Mouse (Mus musculus) cerebellum, adult 9-11 months (tissue): ENCODE data around the gene Dbx2.

Experiments used
- DNase-seq: peaks from one replicate; pipeline ENCODE4 v3.0.0; 2022

Gene Dbx2

DNA sequence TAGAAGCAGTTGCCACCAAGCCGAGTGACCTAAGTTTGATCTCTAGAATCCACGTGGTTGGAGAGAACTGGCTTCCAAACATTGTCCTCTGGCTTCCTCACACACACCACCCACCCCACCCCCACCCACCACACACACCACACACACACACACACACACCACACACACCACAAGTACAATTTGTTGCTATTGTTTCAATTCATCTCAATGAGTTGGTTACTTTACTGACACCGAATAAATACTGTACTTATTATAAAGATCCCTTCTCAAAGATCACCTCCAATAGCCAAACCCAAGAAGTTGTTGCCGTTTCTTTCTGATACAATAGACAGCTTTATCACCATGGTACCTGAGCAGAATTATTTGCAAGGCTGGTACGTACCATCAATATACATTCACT is at the start of gene Dbx2:
Dbx2 (minus strand) TSS at position 101 of the 400 bp plus-strand sequence.
- no peak for DNase-seq

DNA sequence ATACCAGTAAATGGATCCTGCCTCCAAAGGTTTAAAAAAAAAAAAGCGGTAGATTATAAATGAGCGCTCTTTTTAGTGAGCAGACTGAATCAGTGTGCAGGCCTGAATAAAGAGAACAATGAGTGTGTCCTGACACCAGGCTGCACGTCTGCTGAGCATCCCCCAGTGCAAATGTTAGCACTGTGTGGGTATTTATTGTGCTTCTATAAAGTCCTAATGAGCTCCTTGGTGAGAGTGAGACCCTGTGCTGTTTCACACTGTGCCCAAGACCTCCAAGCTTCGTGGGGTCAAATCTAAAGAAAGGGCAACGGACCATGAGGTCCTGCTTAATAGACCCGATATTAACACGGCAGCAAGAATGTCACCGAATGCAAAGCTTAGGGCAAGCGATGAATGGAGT is 46.4 kb upstream of the Dbx2 start:
- DNase-seq = no peak

DNA sequence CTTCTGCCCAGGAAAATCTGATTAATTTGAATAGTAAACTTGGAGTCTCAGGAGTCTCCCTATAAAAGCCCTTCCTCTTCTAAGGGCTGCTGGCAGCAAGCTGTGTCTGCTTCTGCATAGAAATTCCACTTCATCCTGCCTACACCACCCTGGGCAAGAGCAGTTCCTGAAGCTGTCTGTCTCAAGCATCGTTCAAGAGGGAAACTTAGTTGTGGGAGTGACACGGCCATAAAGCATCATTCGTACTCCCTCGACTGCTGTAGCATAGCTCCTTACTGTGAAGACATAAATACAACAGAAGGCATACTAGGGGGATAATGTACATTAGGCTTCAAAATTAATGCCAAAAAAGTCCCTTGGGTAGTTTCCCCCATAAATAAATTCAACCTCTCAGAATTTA is 45.8 kb upstream of the Dbx2 start:
- no peak for DNase-seq

DNA sequence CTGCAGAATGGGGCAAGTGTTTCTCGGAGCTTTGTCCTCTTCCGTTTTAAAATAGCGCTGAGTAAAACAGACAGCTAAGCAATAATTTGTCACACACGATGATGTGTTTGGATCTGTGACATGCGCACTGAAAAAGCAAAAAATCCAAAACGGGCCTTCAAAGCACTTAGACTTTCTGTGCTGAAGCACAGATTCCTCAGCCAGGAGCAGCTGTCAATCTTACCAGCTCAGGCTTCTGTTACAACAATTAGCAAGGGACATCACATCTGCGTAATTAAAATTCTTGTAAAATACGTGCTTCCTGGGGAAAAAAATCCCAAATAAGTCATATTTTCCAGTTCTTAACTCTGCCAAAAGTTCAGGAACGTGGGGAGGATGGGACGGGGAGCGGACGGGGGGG is 43.6 kb upstream of the Dbx2 start:
- no peak for DNase-seq

DNA sequence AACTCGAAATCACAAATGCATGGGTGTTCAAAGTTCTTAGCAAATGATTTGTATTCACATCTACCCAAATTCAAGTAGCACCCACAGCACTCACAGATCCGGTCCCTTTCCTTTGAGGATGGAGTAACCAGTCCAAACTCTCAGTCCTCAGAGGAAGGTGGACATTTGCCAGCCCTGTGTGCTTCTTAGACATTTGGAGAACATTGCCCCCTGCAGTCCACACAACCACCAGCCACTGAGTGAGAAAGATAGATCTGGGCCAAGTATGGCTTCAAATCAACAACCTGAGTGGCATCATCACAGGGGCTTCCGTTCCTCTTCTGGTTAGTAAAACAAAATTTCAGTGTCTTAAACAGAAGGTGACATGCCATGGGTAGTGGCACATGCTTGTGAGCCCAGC is 38.0 kb upstream of the Dbx2 start:
- peak; percentile 6 for DNase-seq

DNA sequence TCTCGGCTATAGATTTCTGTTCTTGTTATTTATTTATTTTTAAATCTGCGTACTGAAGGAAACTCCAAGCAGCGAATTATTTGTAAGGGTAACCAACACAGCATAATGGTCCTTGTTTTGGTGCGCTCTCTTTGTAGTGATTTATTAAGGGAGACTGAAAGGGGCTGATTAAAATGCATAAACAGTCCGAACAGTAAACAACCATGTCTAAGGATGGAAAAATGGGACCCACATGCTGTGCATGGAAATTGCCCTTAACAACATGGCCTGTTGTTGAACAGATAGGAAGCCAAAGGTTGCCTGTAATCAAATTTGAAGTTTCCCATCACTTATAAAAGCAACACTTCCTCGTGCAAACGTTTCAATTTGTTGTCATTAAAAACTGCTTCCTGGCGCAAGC is 35.8 kb upstream of the Dbx2 start:
- no peak for DNase-seq

DNA sequence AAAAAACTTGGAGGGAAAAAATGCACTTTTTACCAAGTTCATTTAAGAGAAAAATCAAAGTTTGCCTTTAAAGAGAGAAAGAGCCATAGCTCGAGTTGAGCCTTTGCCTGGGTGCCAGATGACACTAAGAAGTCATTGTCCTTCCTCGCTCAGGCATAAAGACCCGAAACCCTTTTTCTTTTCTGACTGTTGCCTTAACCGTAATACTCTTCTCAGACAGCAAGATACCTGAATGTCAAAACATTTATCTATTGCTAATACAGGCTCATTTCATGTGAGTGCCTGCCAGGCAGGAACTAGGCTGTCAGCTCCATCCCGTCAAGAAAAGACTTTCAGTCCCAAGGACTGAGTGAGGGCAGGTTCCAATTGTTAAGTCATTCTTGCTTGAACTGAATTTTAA is 35.4 kb upstream of the Dbx2 start:
- DNase-seq = no peak

DNA sequence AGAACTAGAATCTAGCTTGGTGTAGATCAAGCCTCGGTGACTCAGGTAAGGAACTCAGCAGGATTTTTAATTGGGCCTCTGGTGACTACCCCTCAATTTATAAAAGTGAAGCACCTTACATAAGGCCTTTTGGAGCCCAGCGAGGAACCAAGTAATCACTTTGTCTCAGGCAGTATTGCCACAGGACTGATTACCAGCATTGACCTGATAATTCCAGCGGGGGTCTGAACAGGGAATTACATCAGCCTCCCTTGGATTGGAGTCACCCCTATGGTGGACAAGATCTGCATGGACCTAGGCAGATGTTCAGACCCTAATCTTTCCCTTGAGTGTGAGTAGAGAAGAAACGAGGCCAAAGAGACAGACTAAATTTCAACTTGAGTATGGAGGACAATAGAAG is 26.9 kb upstream of the Dbx2 start:
- no peak for DNase-seq

DNA sequence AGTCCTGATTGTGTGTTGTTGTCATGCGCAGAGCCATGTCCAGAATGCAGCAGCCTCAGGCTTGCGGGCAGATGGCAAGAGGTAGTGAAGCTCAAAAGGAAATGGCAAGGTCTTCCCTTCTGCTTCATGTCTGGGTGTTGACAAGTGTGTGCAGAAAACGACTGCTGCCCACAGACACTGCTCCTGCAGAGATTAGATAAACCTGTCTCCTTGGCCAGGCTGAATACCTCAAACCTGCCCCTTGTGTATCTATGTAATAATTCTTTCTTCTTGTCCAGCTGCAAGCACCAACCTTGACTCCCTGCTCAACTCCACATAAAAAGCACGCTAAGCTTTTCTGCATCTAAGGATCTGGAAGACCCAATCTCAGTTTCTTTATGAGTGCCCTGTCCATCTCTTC is 19.9 kb upstream of the Dbx2 start:
- DNase-seq = no peak

DNA sequence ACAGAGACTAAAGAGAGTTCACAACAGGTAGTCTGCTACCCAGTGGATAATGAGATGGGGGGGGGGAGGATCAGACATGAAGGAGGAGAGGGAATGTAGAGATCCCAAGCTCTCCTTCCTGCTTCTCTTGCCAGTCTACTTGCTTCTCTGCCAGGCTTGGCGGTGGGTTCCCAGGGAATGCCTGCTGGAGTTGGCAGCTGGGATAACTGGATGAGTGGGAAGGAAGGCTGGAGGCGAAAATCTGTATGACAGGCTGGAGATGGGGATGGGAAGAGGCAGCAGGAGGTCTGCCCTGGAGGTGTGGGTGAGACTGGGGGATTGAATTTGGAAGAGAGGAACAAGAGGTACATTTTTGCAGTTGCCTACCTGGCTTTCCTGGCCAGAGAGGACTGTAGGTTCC is 19.4 kb upstream of the Dbx2 start:
- DNase-seq = no peak

DNA sequence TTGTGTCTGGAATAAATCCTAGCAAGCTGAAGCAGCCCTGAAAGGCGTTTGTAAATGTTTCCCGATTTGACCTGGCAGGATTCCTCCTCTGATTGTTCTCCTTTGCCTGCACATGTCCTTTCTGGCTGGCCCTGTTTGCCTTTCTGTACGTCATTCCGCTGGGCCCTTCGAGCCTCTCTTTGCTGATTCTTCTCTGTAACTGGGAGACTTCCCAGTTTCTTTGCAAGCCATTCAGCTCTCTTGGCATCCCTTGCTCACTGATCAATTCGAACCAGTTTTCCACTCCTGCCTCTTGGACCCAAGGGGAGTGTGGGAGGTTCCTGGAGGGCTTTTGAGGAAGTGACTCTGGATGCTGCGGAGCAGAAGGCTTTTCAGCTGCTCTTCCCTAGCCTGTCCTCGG is 11.4 kb upstream of the Dbx2 start:
- DNase-seq = peak; percentile 56

DNA sequence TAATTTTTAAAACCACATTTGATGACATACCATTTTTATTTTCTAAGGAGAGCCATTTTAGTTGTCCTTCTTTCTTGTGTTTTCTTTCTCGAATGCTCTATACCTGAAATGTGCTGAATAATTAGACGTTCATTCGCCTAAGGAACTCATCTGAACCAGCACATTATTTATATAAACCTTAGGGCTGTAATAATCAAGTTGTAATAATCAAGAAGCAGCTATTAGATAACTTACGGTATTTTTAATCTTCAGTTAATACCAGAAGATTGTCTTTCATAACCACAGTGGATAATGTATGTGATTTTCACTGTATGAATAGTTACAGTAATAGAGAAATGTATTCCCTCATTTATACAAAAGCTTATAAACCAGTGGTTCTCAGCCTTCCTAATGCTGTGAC is 9.2 kb upstream of the Dbx2 start:
- no peak for DNase-seq

DNA sequence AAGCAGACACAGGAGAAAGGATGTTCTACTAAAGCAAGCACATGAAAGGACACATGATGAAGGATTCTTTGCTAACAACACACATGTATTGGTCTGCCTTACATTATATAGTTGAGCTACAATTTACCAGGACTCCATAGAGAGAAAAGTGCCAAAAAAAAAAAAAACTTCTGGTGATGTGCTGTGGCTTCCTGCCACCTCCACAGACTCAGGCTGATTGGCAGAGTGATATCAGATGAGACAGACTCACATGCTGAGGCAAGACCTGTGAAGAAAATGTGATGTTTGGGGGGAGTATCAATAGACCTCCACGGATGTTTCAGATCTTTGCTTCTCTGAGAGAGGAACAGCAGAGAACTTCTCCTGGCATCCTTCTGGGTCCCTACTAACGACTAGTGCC is 6.0 kb upstream of the Dbx2 start:
- DNase-seq = no peak

DNA sequence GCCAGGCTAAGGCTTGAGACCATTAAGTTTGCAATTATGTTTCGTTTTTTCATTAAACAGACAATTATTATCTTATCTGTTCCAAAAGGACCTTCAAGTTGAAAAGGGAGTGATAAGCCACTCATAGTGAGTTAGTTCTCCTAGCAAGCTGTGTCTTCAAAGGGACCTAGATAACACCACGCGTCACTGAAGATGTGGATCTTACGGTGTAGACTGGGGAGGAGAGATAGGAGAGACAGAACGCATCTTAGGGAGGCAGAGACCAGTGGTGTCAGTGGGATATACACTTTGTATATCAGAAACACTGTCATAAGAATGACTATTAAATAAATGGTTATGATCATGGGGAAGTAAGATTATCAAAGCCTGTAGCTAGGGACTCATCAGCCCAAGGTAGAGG is 4.6 kb upstream of the Dbx2 start:
- no peak for DNase-seq

DNA sequence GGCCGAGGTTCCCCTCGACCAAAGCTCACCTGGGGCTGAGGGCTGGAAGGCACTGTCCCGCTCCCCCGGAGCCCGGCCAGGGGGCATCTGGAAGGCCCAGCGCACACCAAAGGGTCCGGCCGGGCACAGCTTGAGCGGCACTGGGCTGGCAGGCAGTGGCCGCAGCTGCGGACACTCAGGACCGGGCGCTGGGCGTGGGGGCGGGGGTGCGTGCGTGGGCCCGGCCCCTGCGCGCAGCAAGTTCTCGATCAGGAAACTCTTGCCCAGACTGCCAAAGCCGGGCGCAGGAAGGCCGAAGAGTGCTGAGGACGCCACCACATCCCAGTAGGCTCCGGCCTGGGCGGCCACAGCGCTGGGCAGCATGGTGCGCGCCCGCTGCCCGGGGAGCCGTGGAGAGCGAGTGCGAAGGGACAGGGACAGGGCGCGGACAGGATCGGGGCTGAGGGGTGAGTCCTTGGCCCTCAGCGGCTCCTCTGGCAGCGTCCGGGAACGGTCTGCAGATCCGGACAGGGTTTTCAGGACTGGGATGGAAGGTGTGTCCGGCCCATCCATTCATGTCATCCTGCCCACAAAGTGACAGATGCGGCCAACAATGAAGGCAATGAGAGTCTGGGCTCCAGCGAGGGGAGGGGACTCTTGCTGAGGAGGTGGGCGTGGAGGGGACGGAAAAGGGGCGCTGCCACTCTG is 1.4 kb downstream of the Dbx2 start:
- DNase-seq = no peak

DNA sequence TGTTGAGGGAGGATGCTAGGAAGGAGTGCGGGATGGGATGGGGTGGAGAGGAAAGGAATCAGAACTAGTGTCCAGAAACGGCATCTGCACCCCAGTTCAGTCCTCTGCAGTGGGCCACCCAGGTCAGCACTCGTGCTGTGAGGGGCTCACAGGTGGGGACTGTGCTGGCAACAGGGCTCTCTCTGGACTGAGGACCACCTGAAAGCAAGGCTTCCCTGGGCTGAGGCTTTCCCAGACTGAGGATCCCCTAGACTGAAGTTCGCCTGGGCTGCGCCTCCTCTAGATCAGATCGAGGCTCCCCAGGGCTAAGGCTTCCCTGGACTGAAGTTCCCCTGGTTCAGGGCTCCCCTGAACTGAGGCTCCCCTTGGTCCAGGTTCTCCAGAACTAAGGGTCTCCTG is 1.9 kb downstream of the Dbx2 start:
- no peak for DNase-seq

DNA sequence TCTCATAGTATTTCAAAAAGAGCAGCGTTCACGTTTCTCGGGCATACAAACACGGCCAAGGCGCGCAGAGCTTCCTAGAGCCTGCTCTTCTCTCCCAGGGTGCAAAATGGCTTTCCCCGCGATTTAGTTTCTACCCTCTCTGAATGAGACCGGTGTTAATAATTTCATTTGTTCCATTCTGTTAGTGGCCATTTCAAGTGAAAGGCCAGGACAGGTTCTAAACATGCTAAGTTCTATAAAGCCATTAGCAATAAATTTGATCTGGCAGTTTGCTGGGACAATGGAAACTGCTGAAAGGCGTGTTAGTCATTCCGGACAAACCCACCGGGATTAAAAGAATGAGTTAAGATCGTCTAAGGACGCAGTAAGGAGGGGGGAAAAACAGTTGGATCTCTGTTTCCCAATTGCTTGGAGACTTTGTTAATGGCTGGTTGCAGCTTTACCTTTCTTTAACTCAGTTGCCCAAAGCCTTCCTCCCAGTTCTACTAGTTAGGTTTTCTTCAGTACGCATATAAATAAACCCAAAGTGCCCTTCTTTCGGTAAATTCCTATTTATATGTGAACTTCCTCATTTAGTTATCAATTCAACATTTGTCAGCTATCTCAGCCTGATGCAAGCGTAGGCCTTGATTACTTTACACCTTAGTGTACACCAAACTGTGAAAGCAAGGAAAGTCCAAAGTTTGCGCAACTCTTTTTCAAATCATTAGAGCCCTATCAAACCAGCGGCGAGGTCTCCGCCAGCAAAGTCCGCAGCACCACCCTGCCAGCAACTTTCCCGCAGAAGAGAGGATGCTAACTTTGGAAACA is 2.7 kb downstream of the Dbx2 start:
- DNase-seq = no peak

DNA sequence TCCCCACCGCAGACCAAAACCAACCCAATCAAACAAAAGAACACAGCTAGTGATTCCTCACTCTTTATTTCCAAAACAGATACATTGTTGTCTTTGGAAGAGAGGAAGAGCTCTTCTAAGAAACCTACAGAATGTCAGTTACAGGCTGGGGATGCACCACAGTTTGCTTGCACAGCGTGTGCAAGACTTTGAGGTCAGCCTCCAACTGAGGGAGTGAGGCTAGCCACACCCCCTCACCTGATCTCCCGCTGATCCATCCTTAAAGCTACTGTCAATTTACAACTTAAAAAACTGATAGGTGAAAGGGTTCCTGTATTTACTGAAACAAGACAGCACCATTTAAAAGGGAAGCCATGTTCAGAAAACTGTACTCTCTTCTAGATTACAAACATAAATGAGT is 3.9 kb downstream of the Dbx2 start:
- no peak for DNase-seq

DNA sequence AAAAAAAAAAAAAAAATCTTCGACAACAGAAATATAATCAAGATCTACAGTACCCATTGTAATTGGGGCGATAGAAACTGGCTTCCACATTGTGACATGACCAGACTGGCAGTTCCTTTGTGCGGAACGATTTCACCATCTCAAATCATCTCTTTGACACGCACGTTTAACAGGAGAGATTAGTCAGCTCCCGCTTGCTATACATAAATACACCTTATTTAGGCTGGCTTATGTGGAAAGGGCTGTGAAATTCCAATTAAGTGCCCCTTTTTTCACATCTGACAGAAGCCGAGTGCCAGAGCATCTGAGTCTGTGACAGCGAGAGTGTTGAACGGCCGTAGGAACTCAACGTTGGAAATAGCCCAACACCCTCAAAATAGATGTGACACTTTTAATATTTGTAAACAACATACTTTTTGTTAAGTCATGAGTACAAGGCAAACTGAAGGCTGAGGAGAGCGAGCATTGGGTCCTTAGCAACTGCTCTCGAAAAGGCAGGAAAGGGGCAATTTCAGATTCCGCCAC is 12.2 kb downstream of the Dbx2 start:
- DNase-seq = no peak

DNA sequence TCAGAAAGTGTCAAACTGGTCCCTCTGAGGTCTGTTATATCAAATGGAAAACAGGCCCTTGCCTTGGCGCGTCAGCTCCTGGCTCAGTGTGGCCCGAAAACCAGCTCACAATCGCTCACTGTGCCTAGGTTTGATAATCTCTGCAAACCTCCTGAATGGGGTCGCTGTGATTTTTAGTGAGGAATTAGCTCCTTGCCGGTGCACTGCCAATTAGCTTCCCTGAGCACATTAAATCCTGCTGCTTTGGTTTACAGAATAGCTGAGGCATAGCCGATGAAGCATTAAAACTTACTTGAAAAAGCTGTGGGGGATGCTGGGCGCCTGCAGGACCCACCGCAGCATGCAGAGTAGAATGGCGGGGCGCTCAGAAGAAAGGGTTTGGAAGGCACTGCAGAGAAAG is 15.4 kb downstream of the Dbx2 start:
- DNase-seq = no peak

DNA sequence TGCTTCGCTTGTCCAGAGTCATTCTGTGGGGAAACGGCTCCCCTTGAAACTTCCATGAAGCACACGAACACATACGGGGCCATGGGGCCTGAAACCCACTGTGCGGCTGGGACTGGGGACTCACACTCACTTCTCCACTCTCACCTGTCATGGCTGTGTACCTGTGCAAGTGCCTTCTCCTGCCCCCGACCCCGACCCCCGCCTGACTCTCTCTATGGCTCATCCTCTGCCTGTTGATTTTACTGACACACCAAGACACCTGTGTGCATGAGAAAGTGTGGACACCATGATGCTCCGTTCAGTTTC is 16.0 kb downstream of the Dbx2 start:
- no peak for DNase-seq

DNA sequence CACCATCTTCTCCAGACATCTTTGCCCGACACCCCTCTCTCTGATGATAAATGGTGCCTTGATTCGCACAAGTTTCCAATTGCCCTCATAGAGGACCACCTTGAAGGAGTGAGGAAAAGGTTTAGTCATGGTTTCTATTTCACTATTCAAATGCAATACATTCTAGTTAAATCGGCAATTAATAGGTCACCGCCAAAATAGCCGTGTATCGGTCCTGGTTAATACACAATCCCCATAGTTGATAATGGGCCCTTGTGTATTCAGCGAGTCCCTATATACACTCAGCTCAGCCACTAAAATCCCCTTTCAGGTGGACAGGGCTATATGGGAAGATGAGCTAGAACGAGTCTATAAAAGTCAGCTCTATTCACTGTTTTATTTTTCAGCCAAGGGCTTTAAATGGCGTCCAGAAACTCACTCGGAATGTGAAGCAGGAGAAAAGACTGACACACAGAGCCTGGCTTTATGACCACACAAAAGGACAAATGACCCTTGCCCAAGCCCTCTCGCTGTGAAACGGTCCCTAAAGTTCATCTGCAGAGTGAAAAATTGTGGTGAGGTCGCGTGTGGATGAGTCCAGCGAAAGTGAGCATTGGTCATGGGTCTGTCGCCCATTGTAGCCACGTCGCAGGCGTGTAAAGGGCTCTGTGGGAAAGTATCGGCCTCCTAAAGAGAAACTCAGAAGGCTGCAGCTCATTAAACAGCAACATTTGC is 16.5 kb downstream of the Dbx2 start:
- no peak for DNase-seq

DNA sequence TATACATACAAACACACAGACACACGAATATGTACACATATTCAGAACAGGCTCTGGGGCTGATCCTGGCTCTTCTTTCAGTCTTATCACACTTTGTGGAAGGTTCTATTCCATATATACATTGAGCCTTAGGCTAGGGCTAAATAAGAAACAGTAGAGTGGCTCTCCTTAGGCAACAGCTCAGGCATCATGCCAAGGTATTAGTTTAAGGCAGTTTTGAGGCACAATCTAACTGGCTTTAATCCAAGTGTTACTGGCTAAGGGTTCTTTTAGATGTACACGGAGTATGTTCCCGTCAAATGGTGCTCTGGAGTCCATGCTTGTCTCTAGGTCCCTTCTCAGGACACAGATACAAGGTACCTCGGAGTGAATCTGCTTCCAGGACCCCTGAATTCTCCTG is 31.4 kb downstream of the Dbx2 start:
- no peak for DNase-seq

DNA sequence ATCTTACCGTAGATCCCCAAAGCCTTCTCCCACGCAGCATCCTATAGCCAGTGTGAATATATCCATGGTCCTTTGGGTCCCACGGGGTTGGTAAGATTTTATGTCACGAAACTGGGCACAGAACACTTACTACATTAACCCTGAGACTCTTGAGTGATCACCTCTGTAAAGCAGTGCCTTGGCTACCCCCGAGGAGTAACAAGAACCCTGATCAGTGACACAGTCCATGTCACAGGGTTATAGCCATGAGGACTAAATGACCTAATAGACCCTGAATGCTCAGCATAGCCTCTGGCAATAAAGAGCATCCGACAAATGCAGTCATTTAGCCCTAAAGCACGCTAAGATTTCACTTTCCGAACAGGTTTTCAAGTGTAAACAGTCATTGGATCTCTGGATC is 33.0 kb downstream of the Dbx2 start:
- DNase-seq = no peak
